19 mouse cellular contexts compared by ENCODE assay signal in the genomic region with DNA sequence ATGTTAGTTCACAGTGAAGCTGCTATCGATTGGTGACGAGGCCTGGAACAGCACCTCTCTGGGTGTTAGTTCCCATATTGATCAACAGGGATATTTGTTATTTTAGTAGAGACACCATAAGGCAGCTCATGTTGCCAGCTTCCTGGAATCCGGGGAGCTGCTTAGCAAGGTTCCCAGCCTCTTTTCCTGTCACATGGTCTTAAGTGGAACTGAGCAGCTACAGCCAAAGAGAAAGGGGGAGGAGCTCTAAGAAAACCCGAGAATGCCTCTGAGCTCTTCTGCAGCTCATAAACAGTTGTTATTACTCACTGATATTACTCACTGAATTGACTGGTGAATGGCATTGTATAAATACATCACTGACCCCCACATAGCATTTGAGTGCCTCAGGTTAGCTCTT.
DNase-seq lines count a peak whose midpoint lies in the region; ATAC-seq and TF ChIP-seq lines count a peak whose summit lies in the region.
"Had no signal": no experiment of that assay in that cellular context is flagged by ENCODE, and none has a peak within 500 bp of the region (broad histone marks: within the 10 kb centered on the region; RNA-seq: fewer than 3 reads in every experiment).

No protein-coding gene starts in this region.

- H3K4me1 ChIP-seq in liver, postnatal 0 days (ENCODE audit: insufficient read depth), result no peaks in the 10 kb centered on the region
- no peaks in the 10 kb centered on the region for H3K4me1 ChIP-seq in liver, embryonic 12.5 days
- no peaks in the 10 kb centered on the region for H3K4me1 ChIP-seq in thymus, adult 2 months (replicated peaks; ENCODE audit: control insufficient read depth, insufficient read depth, low read length)

- H3K79me3 ChIP-seq in C2C12 (ENCODE audit: low read depth), result no peaks in the 10 kb centered on the region

- H3K9ac ChIP-seq in liver, postnatal 0 days (replicated peaks), result no peak overlapping the region
- no peak overlapping the region for H3K9ac ChIP-seq in liver, embryonic 12.5 days
- H3K9ac ChIP-seq: hindbrain, embryonic 13.5 days; liver, embryonic 14.5 days; lung, embryonic 15.5 days had no signal

- no peak overlapping the region; the same call in 1 of the 2 replicates for H3K27ac ChIP-seq in liver, postnatal 0 days (ENCODE audit: low read depth)
- H3K27ac ChIP-seq in liver, embryonic 12.5 days, result no peak overlapping the region
- H3K27ac ChIP-seq in thymus, adult 2 months (ENCODE audit: control insufficient read depth, insufficient read depth, low read length), result no peak overlapping the region
- H3K27ac ChIP-seq: hindbrain, embryonic 13.5 days; liver, embryonic 14.5 days; lung, embryonic 15.5 days; macrophage had no signal

- no peak for TF ChIP-seq POLR2A in brain, embryonic 14.5 days (IDR thresholded peaks at IDR 0.05; ENCODE audit: borderline replicate concordance, extremely low read depth, insufficient read depth, insufficient read length, poor library complexity, severe bottlenecking)
- TF ChIP-seq POLR2A in thymus, adult 2 months (IDR thresholded peaks at IDR 0.05; ENCODE audit: control insufficient read depth, extremely low read depth, insufficient read depth, low read length, poor library complexity), result no peak

- TF ChIP-seq CTCF in liver, postnatal 0 days (IDR thresholded peaks at IDR 0.05; ENCODE audit: low read depth), result no peak
- no peak for TF ChIP-seq CTCF in C2C12 (IDR thresholded peaks at IDR 0.05; ENCODE audit: control insufficient read depth, insufficient read depth, insufficient read length)
- TF ChIP-seq CTCF in brain, embryonic 14.5 days (IDR thresholded peaks at IDR 0.05; ENCODE audit: borderline replicate concordance, extremely low read depth, insufficient read depth, insufficient read length), result no peak
- TF ChIP-seq CTCF in thymus, adult 2 months (IDR thresholded peaks at IDR 0.05; ENCODE audit: borderline replicate concordance, control insufficient read depth, extremely low read depth, insufficient read depth, low read length, poor library complexity), result no peak

- H3ac ChIP-seq in C2C12 (ENCODE audit: control insufficient read depth, insufficient read length, low read depth), result no peak overlapping the region

- TF ChIP-seq EP300 in liver, postnatal 0 days (IDR thresholded peaks at IDR 0.05; ENCODE audit: low read depth), result no peak

- DNase-seq in liver, postnatal 0 days, result no peak
- DNase-seq in brain, embryonic 14.5 days (ENCODE audit: low read depth), result peak; percentile 61
- DNase-seq in right cerebral cortex, postnatal 36 days (ENCODE audit: low spot score in 2 of 2), result no peak
- no peak for DNase-seq in thymus, adult 2 months
- DNase-seq in lung, postnatal 10 days, result no peak
- DNase-seq: adrenal gland, adult 2 months; cerebellum, adult 8-10 months; gastrocnemius, postnatal 25 days; kidney, adult 11 months; layer of hippocampus, adult 9-11 months; thymus, postnatal 14 days had no signal

- no peaks in the 10 kb centered on the region for H3K79me2 ChIP-seq in C2C12 (ENCODE audit: control insufficient read depth, insufficient read depth)

- WGBS in liver, postnatal 0 days (ENCODE audit: insufficient replicate concordance), result 58% methylated on average over 4 of the region's 4 CpGs
- WGBS in liver, embryonic 12.5 days (ENCODE audit: insufficient replicate concordance), result 52% methylated on average over 4 of the region's 4 CpGs
- 62% methylated on average over 4 of the region's 4 CpGs for WGBS in thymus, adult 2 months

- ATAC-seq in liver, postnatal 0 days, result peak; percentile 38; the same call in 1 of the 2 replicates
- no peak for ATAC-seq in liver, embryonic 12.5 days
- ATAC-seq: midbrain, embryonic 16.5 days; Patski had no signal

- H3K36me3 ChIP-seq in liver, postnatal 0 days (replicated peaks; ENCODE audit: insufficient read depth, low read length), result no peaks in the 10 kb centered on the region
- no peaks in the 10 kb centered on the region for H3K36me3 ChIP-seq in liver, embryonic 12.5 days
- no peaks in the 10 kb centered on the region for H3K36me3 ChIP-seq in C2C12 (ENCODE audit: control insufficient read depth, insufficient read depth)
- no peaks in the 10 kb centered on the region for H3K36me3 ChIP-seq in thymus, adult 2 months (ENCODE audit: control insufficient read depth, insufficient read depth, low read length)
- H3K36me3 ChIP-seq: hindbrain, embryonic 13.5 days; lung, embryonic 15.5 days had no signal

- H3K9me3 ChIP-seq in liver, postnatal 0 days (ENCODE audit: low read length), result no peaks in the 10 kb centered on the region
- H3K9me3 ChIP-seq in liver, embryonic 12.5 days (replicated peaks), result no peaks in the 10 kb centered on the region
- H3K9me3 ChIP-seq: hindbrain, embryonic 13.5 days; lung, embryonic 15.5 days had no signal

- H3K4me2 ChIP-seq in liver, postnatal 0 days (ENCODE audit: low read depth, low read length), result no peak overlapping the region
- no peak overlapping the region for H3K4me2 ChIP-seq in liver, embryonic 12.5 days
- H3K4me2 ChIP-seq: hindbrain, embryonic 13.5 days; lung, embryonic 15.5 days had no signal

- H3K27me3 ChIP-seq in liver, postnatal 0 days (ENCODE audit: insufficient read depth, low read length), result no peaks in the 10 kb centered on the region
- no peaks in the 10 kb centered on the region for H3K27me3 ChIP-seq in liver, embryonic 12.5 days (replicated peaks)
- H3K27me3 ChIP-seq in C2C12 (ENCODE audit: control insufficient read depth, insufficient read depth, insufficient read length), result no peaks in the 10 kb centered on the region
- H3K27me3 ChIP-seq in thymus, adult 2 months (ENCODE audit: control insufficient read depth, insufficient read depth, low read length), result no peaks in the 10 kb centered on the region
- H3K27me3 ChIP-seq: hindbrain, embryonic 13.5 days; lung, embryonic 15.5 days; Patski had no signal

- no peak overlapping the region for H3K4me3 ChIP-seq in liver, postnatal 0 days (ENCODE audit: low read depth, low read length)
- no peak overlapping the region for H3K4me3 ChIP-seq in liver, embryonic 12.5 days
- H3K4me3 ChIP-seq in C2C12 (ENCODE audit: insufficient read depth, poor library complexity, severe bottlenecking), result no peak overlapping the region
- H3K4me3 ChIP-seq in thymus, adult 2 months (ENCODE audit: control insufficient read depth, insufficient read depth, low read length), result no peak overlapping the region
- H3K4me3 ChIP-seq: hindbrain, embryonic 13.5 days; lung, embryonic 15.5 days had no signal

TF ChIP-seq in C2C12, 6 proteins besides CTCF, POLR2A, EP300 and RAD21:
- TF ChIP-seq MYOG (IDR thresholded peaks at IDR 0.05; ENCODE audit: control insufficient read depth, extremely low read depth, insufficient read length), result no peak
- peak; percentile 66 for TF ChIP-seq USF1 (IDR thresholded peaks at IDR 0.05; ENCODE audit: low read depth)
TF ChIP-seq in C2C12: peak in this region for 1.
